Mouse (Mus musculus): ENCODE measurements around the gene Tgm5.

DNA sequence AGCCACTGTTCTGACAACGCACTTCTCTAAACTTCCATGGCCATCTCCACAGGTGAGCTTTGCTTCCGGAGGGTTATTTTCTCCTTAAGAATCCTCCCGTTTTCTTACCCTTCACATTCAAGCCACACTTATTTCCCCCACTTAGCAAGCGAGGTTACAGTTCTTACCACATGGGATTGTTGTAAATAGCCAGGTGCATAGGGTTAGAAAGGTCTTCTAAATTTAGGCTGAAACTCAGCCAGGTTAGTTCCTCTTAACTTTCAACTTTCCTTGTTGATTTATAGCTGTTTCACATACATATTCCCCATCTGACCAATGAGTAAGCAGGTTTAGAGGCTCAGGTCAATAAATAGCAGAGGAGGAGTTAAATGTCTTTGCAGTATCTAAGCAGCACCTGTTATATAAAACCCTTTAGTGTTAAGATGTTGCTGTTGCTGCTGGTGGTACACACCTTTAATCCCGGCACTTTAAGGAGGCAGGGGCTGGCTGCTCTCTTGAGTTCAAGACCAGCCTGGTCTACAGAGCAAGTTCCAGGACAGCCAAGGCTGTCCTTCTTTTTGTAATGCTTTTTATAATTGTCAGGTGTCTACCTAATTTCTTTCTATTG, 76.5 kb downstream of the Tgm5 start:
- TF ChIP-seq POLR2A (IDR thresholded peaks at IDR 0.05; ENCODE audit: insufficient read depth, low read length) (no peak), CTCF (IDR thresholded peaks at IDR 0.05; ENCODE audit: low read depth, low read length) (no peak)

Data from ES-Bruce4 (cell line).